Mouse (Mus musculus) brain, embryonic 14.5 days (tissue): ENCODE results near the gene Orm1.
A peak's percentile ranks its signal among the peaks of the same experiment; 100 is the strongest.

Source experiments
- CTCF ChIP-seq: fragments of 200-500 bp; IDR thresholded peaks from 2 replicates; pipeline ENCODE4 v1.5.1; 2012; ENCODE audit warnings: inconsistent platforms, mild to moderate bottlenecking, moderate library complexity, borderline replicate concordance; ENCODE audit not compliant: insufficient read depth, insufficient read length; ENCODE audit errors: extremely low read depth
- POLR2A ChIP-seq: fragments of 200-500 bp; IDR thresholded peaks from 2 replicates; pipeline ENCODE4 v1.6.1; 2012; ENCODE audit warnings: mild to moderate bottlenecking, inconsistent platforms, borderline replicate concordance; ENCODE audit not compliant: poor library complexity, insufficient read depth, insufficient read length, severe bottlenecking; ENCODE audit errors: extremely low read depth

DNA sequence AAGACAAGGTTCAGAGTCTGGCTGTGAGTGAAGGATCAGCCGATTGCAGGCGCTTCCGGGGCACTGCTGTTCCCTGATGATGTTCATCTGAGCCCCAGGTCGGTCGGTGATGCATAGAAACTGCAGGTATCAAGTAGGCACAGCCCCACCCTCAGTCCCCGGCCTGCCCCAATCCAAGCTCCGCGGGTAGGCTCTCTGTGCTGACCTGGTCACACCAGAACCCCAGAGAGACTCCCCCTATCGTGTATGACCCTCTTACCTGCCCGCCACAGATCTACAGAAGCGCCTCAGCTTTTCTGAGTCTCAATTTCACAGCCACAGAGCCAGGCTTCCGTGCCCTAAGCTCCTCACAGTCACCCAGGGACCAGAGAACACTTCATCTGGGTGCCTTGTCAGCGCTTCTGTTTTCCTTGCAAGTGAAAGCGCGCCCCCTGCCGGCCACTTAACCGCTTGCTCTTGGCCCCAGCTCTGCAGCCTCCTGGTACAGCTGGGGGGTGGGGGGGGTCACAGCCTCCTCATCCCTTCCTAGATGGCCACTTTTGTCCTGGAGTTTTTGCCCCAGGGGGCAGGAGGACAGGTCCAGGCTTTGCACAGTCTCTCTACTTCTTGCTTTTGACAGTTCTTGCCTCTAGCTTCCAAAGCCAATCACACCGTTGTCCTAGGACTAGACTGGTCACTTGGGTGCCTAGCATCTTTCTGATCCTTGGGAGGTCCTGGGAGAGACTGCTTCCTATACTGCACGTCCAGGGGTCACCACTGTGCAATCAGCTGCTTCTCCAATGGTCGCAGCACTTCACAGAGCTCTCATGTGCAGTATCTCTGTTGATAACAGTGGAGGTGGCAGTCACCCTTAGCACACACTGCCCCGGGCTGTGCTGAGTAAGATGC lies 36.9 kb upstream of the Orm1 start:
- no peak for TF ChIP-seq POLR2A
- peak; percentile 87 for TF ChIP-seq CTCF
